Mouse (Mus musculus): ENCODE measurements around the gene Spast. TPM values are rescaled to one million over a fixed set of nuclear protein-coding genes. Genes with fewer than 3 reads are reported as not detected.
A peak's percentile ranks its signal among the peaks of the same experiment; 100 is the strongest.
"Not testable (repeated sequence)": the region's sequence is repeated elsewhere in the genome, so short reads cannot be mapped to it uniquely, and the experiment has no call there.

Gene Spast
- total RNA-seq, 4 experiments from 2014 or later: 41.9 to 49.5 (median 45.9) TPM

DNA sequence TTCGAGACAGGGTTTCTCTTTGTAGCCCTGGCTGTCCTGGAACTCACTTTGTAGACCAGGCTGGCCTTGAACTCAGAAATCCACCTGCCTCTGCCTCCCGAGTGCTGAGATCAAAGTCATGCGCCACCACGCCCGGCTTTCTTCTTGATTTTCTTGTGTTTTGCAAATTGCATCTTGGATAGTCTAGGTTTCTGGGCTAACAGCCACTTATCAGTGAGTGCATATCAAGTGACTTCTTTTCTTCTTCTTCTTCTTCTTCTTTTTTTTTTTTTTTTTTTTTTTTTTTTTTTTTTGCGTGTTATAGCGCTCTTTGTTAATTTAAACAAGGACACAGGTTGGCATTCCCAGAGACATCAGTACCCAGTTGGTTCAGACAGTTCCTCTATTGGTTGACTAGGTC is 11.6 kb upstream of the Spast start:
- DNase-seq (ENCODE audit: low spot score in 2 of 2): not testable (repeated sequence)

DNA sequence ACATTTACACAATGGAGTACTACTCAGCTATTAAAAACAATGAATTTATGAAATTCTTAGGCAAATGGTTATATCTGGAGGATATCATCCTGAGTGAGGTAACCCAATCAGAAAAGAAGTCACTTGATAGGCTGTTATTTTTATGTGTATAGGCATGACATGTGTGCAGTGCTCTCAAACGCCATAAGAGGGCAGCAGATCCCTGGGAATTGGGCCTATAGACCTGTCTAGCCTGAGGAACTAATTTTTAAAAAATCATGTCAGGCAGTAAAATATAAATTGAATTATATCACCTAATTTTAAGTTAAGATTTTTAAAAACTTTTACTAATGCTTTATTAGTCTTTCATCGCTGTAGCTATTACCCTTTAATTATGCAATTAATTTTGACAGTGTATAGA is 10.6 kb upstream of the Spast start:
- DNase-seq (ENCODE audit: low spot score in 2 of 2): not testable (repeated sequence)

DNA sequence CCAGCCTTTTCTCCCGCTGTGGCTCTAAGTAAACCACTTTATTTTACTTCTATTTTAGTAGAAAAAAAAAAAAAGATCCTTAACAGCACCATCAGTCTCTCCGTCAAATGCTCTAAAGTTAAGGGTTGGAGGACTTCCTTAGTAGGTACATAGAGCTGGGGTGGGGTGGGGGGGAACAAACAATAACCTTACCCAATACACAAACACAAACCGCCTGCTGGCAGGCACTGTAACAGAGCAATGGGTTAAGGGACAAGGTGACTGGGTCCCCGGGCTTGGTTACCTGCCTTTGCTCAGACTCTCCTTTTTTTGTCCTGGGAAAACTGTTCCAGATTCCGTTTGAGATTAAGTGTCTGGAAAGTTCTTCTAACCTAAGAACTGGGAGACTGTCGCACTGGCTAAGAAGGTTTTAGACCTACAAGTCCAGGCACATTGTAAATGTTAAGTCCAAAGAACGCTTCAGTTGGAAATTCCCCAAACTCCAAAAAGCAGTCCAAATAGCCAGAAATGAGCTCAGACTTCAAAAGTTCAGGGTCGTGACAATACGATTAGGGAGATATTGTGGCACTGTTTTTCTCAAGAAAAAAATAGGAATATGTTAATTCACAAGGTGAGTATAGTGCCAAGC is 7.6 kb upstream of the Spast start:
- DNase-seq (ENCODE audit: low spot score in 2 of 2): no peak

DNA sequence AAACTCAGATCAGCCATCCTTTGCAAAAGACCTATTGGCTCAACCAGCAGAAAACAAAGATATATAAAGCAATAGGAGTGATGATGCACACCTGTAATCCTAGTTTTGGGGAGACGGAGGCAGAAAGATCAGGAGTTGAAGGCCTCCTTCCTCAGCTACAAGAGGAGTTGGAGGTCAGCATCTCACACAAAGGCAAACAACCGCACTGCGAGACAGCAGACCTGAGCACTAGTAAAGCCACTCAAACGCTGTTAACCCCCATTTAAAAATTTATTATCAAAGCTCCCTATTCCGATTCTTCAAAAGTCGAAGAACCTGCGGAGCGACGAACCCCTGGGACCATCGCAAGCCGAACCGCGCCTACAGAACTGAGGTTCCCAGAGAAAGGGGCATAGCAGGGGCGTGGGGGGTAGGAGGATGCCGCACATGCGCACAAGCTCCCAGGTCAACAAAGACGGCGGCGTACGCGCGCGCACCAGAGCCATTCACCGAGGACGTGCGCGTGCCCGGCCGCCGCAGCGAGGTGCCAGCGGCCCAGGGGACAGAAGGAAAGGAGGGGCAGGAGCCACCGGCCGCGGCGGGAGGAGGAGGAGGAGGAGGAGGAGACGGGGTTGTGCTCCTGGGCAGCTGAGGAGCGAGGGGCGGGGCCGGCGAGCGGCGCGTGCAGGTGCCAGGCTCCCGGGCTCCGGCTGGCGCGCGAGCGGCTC is 409 bp upstream of the Spast start:
- peak; percentile 89 to 93 for DNase-seq (ENCODE audit: low spot score in 2 of 2)

DNA sequence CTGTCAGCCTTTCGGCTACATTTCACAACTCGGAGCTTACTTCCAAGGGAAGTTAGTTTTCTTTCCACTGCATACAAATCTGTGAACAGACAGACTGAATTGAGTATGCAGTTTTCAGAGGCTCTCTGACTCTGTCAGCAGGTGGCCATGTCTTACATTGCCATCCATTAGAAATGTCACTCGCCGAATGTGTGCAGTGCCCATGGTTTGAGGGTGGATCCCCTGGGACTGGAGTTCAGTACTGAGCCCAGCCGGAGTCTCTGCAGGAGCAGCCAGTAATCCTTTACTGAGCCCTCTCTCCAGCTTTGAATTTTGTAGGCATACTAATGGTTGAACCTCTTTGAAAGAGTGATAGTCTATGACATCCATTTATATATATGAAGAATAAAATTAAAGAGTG is 2.4 kb downstream of the Spast start:
- no peak for DNase-seq (ENCODE audit: low spot score in 2 of 2)

DNA sequence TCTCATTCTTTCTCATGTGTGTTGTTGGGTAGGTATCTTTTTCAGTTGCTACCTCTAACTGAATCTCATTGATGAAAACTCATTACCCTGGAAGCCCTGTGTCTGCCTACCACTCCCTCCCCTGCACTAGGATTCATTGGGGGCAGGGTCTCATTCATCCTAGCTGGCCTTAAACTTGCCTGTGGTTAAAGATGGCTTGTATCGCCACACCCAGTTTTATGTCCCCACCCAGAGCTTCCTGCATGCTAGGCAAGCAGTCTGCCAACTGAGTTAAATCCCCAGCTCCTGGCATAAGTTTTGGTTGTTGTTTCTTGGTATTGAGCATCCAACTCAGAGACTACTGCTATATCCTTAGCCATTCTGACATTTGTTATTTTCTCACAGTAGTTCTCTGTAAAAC is 24.8 kb downstream of the Spast start:
- DNase-seq (ENCODE audit: low spot score in 2 of 2): no peak

DNA sequence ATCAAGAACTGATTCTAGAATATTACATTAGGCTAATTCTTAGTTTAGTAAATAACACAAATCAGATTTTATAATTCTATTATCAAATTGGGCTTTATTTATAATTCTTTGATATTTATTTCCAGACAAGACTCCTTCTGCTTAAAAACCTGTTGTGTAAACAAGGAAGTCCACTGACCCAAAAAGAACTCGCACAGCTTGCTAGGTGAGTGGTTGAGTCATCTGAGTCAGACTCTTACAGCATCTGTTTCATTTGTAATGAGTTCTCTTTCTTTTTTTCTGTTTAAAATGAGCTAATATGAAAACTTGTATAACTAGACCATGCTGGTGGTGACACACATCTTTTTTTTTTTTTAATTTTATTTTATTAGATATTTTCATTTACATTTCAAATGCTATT is 38.1 kb downstream of the Spast start:
- DNase-seq (ENCODE audit: low spot score in 2 of 2): no peak

DNA sequence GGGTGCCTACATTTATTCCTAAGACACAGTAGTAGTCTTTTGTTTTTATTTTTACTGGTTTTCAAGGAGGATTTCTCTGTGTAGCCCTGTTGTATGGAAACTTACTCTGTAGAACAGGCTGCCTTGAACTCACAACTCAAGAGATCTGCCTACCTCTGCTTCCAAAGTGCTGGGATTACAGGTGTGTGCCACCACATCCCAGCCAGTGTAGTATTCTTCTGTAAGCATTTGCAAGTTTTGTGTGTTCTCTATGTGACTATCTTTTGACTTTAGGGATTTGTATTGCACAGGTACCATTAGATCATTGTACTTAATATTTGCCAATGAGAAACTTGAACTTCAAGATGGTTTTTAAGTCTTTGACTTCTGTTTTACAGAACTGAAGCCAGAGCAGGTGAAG is 47.9 kb downstream of the Spast start:
- no peak for DNase-seq (ENCODE audit: low spot score in 2 of 2)

DNA sequence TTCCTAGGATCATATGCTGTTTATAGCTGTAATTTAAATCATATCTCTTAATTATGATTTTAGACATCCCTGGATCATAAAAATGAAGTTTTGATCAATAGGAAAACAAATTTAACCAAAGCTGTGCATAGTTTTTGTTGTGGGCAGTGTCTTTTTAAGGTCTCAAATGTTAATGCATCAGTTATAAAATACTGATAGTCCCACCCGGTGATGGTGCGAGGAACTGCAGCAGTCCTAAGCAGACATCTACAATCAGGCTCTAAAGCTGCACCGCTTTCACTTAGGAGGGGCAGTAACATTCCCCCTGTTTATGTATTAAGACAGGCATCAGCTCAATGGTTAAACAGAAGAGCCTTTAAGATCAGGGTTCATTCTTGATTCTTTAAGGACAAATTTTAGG is 51.1 kb downstream of the Spast start:
- no peak for DNase-seq (ENCODE audit: low spot score in 2 of 2)

DNA sequence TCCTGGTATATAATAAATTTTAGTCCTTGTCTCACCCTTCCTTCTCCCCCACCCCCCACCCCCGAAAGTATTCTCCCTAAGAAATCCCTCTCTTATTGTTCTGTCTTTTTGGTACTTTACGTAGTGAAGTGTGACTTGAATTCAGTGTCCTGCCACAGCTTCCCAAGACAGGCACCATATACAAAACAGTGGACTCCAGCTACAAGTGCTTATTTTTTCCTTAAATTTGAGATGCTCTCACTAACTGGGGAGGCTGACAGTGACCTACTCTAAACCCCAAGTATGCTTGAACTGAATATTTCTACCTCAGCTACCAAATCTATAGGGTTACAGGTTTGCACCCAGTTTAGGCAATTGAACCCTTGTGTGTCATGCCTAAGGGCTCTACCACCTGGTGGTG is 55.6 kb downstream of the Spast start:
- DNase-seq (ENCODE audit: low spot score in 2 of 2): no peak

DNA sequence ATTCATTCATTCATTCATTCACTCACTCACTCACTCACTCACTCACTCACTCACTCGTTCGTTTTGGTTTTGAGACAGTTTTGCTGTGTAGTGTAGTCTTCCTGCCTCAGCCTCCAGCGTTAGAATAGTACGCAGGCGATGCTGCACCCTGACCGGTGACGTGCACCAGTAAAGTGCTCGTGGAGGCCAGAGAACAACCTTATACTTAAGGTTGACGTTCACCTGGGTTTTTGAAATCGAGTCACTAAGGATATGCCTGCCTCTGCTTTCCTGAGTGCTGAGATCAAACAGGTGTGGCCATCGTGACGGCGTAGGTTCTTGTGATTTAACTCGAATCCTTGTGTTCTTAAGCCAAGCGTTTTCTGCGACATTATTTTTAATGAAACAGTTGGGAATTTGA is 56.1 kb downstream of the Spast start:
- DNase-seq (ENCODE audit: low spot score in 2 of 2): no peak

DNA sequence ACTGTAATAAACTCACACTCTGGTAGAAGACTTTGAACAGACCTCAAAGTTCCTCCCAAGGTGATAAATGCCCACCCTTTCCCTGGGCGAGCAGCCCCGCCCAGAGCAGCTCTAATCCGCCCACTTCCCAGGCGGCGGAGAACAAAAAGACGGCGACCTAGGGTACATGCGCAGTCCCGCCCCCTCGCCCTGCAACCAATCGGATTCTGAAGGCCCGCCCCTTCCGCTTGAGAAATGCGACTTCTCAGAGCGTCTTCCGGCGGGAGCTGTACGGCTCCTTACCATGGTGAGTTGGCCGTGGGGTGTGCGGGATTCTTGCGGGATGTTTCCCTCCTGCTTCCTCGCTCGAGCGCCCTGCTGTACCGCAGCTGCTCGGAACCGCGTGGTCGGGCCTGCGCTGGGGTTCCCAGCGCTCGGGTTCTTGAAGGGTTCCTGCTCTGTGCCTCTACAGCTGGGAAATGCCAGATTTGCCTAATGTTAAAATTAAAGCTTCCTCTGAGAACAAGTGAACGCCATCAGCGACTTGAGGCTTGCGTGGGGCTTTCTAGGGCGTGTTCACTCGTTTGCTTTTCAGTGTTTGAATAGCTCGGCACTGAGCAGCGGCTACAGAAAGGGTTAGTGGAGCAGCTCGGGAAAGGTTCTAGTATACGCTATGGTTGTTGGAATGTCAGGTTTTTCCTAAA is 56.7 kb downstream of the Spast start, which contains the start of gene Slc30a6:
TSS of gene Slc30a6 (plus strand) at position 226 of the 683 bp plus-strand sequence.
- peak; percentile 88 to 97 for DNase-seq (ENCODE audit: low spot score in 2 of 2)

DNA sequence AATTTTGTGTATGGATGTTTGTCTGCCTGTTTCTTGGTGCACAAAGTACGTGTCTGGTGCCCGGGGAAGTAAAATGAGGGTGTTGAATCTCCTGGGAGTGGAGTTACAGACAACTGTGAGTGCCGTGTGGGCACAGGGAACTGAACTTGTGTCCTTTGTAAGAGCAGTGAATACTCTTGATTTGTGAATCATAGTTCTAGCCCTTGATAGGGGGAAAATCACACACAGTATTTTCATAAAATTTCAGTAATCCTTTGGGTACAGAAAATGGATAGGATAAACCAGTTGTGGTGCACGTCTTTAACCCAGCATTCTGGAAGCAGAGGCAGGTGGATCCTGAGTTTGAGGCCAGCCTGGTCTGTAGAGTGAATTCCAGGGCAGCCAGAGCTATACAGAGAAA is 58.0 kb downstream of the Spast start:
- DNase-seq (ENCODE audit: low spot score in 2 of 2): no peak

DNA sequence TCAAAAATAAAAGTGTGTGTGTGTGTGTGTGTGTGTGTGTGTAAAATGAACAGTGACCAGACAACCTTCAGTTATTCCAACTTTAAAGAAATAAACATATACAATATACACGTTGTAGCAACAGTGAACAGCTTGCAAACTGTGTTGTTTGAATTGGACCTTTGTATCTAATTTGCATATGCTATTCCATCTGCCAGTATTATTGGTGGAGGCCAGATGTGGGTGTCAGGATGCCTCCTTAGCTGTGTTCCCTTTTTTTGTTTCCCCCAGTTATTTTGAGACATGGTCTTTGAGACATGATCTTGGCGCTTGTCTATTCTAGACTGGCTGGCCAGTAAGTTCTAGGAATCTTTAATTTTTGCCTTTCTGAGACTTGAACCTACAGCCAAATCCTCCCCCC is 58.4 kb downstream of the Spast start:
- DNase-seq (ENCODE audit: low spot score in 2 of 2): no peak

DNA sequence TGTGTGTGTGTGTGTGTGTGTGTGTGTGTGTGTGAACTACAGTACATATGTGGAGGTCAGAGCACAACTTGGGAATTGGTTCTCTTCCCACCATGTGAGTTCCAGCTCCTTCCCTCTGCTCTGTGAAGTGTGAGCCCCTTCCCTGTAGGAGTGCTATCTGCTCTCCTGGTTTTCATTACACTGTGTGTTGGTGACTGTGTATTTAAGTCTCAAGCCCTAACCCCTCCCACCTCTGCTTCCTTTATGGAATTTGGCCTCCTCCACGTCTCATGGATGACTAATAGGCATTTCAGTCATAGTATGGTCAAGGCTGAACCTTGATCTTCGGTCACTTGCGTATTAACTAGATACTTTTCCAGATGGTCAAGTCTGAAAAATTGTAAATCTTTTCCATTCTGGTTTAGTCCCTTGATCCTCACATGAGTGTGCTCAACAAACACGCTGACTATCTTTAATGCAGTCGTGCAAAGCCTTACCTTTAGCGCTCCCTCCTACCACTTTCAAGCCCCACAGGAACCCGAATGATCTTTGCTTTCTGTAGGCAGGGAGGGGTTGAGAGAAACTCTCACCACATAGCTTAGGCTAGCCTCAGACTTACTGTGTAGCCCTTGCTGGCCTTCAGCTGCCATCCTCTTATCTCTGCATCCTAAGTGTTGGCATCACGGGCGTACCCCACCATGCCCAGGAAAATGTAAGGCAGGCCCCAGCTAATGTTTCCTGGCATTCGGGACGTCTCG is 63.9 kb downstream of the Spast start:
- DNase-seq (ENCODE audit: low spot score in 2 of 2): no peak

DNA sequence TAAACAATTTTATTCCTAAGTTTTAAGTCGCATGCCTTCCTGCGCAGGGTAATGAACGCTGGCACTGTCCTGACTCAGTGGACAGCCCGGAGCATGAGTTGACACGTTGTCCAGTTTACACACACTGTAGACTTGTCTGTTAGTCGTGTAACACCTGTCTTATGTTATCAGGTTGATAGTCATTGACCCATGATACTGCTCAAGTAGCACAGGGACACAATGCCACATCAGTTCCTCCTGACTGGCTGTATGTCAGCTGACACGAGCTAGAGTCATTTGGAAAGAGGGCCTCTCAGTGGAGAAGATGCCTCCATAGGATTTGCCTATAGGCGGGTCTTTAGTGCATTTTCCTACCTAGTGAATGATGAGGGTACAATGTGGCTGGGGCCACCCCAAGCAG is 67.7 kb downstream of the Spast start:
- no peak for DNase-seq (ENCODE audit: low spot score in 2 of 2)

DNA sequence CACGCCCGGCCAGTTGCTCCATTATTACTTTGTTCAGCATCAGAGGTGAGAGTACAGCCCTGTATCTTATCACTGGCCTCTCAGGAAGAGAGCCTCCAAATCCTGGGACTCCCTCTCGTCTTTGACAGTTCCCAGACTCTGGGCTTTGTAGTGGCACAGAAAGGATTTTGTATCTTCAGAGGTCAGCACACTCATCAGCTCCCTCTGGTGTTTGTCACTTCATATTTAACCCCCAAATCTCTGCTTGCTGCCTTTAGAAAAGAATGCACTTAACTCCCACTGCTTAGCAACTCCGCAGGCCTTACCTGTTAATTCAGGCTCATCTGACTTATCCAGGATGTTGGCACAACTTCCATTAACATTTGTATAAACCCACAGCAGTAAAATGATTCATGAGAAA is 70.9 kb downstream of the Spast start:
- DNase-seq (ENCODE audit: low spot score in 2 of 2): no peak

DNA sequence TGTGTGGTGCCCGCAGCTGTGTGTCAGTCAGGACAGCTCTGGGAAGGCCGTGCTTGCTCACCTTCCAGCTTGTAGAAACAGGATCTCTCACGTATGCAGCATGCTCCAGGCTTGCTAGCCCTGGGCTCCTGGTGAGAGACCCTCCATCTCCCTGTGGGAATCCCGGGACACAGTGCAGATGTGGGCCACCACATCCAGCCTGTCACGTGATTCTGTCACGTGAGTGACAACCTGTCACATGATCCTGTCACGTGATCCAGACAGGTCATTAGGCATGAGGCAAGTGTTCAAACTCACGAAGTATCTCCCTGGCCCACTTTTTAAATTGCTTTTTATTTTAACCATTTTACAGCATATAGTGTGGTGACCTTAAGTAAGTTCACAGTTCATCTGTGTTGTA is 74.5 kb downstream of the Spast start:
- DNase-seq (ENCODE audit: low spot score in 2 of 2): no peak

DNA sequence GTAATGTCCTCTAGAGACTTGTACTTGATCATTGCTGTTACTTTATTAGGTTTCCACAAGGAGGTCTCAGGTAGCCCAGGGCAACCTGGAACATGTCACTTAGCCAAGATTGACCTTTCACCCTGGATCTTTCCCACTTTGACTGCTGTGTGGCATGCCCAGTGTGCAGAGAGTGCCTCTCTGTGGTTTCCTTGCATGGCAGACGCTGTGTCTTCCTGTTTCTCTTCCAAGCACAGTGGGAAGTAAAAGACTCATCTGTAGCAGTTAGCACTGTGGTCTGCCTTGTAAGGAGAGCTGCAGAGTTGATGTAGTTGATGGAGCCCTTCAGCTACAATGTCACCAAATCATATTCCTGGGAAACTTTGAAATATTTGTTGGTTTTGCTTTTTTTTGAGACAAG is 75.9 kb downstream of the Spast start:
- no peak for DNase-seq (ENCODE audit: low spot score in 2 of 2)

DNA sequence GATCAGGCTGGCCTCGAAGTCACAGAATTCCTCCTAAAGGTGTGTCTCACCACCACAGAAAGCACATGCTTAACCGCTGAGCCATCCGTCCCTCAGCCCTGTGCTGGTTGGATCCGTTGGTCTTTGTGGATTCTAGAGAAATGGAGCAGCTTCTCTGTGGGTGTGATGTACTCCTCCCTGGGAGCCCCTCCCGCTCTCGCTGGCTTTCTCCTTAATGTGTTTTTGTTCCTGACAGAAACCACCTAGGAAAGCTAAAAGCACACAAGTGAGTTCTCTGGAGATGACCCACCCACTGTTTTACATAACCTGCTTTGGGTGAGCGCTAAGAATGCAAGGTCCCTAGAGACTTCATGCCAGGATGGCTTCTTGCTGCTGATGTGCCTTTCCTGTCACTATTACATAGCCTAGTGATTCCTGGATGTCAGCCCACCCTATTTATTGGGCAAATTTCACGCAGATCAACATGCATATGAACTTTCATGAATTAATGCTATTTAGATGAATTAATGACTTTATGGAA is 78.1 kb downstream of the Spast start:
- no peak for DNase-seq (ENCODE audit: low spot score in 2 of 2)

DNA sequence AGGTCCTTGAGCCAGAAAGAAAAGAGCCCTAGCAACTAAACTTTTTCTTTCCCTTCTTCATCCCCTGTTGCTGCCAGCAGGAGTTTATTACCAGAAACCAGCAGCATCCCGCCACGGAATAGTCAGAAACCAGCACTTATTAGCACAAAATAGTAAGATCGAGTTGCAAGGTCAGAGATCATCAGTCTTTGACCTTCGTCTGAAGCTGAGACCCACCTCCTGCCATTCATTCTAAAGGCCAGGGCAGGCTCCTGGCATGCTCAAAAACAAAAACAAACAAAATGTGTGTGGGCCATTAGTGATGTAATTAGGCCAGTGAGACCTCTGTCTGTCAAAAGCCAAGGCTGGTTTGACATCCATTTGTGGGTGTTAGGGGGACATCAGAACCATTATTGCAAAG is 79.4 kb downstream of the Spast start:
- no peak for DNase-seq (ENCODE audit: low spot score in 2 of 2)

DNA sequence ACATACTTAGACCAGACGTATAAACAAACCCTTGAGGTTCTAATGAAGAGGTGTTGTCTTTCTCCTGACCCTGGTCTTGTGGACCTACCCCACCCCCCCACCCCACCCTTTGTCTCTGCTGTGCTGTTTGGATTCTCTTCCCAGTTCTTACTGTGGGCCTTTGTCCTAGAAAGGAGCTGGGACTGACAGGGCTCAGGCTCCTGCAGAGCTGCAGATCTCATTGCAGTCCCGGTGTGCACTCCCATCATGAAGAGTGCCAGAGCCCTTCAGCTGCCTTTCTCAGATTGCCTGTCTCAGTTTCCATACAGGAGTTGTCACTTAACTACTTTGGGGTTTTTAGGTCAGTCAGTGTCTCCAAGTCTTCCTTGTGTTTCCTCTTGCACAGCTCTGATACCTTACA is 81.9 kb downstream of the Spast start:
- no peak for DNase-seq (ENCODE audit: low spot score in 2 of 2)

Measured in left cerebral cortex, adult 8-10 months (tissue).